Mouse (Mus musculus): Measurements from ENCODE around the gene D630036H23Rik. TPM values are rescaled to one million over a fixed set of nuclear protein-coding genes. Genes with fewer than 3 reads are reported as not detected.

Gene D630036H23Rik
- polyA plus RNA-seq, 1 experiment from 2014 or later: 1.8 TPM

Other genes starting within 250 kb of the D630036H23Rik start
- gene Ankmy2, start 225.1 kb downstream of the D630036H23Rik start, polyA plus RNA-seq (2014; fragmentation: Nextera tagmentation; extraction: Ambion mirVana): 32.0 and 34.0 TPM in 2 replicates
- gene Bzw2, start 224.1 kb downstream of the D630036H23Rik start, polyA plus RNA-seq (2014; fragmentation: Nextera tagmentation; extraction: Ambion mirVana): 325 and 331 TPM in 2 replicates
- gene Lrrc72, start 128.8 kb downstream of the D630036H23Rik start, polyA plus RNA-seq (2014; fragmentation: Nextera tagmentation; extraction: Ambion mirVana): not detected in 2 replicates
- gene Sostdc1, start 68.0 kb downstream of the D630036H23Rik start, polyA plus RNA-seq (2014; fragmentation: Nextera tagmentation; extraction: Ambion mirVana): 17.8 and 27.2 TPM in 2 replicates
- gene Ispd, start 731 bp downstream of the D630036H23Rik start, polyA plus RNA-seq (2014; fragmentation: Nextera tagmentation; extraction: Ambion mirVana): 12.1 and 12.9 TPM in 2 replicates

Data from hindbrain, embryonic 11.5 days (tissue).